ENCODE assay signal across 10 mouse cellular contexts in the genomic region with DNA sequence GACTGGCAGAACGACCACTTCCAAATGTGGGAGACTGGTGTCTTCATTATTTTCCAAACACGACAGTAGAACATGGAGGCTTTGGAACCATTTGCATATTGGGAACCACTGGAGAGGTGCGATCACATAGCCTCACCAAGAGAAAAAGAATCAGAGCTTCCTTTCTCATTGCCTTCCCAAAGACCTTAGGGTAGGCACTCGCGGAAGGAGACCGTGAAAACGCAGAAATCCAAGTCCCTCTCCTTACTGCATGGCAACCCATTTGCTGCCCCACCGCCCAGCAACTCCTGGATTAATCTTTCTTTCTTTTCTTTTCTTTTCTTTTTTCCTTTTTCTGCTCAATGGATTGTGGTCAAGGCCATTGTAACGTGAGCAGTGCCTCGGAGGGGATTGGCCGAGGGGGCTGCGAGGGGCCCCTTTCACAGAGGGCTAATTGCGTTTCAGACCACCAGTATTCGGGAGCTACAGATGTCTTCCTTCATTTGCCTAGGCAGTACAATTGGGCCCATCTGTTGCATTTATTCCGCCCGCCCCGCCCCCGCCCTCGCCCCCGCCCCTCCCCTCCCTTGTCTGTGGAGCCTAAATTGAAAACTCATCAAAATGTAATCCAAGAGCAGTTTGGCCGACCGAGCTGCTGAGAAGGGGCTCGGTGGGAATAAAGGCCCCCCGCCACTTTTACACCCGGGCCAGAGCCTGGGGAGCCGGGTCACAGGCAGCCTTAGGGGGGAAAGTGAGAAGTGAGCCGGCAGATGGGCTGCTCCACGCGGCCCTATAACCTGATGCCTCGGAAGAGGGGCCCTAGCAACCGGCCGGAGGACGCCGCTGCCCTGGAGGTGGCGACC. TPM values are rescaled to one million over a fixed set of nuclear protein-coding genes. Genes with fewer than 3 reads are reported as not detected.
DNase-seq lines count a peak whose midpoint lies in the region; ATAC-seq and TF ChIP-seq lines count a peak whose summit lies in the region.
"Had no signal": no experiment of that assay in that cellular context is flagged by ENCODE, and none has a peak within 500 bp of the region (broad histone marks: within the 10 kb centered on the region; RNA-seq: fewer than 3 reads in every experiment).

No protein-coding gene starts in this region.

- H3K36me3 ChIP-seq in lung, embryonic 14.5 days (ENCODE audit: insufficient read depth) = no peaks in the 10 kb centered on the region
- 0 out of 2 replicates have a peak, but pooled peaks cover 4% of the 10 kb centered on the region for H3K36me3 ChIP-seq in forebrain, embryonic 13.5 days (ENCODE audit: poor library complexity, severe bottlenecking)
- no peaks in the 10 kb centered on the region for H3K36me3 ChIP-seq in limb, embryonic 14.5 days (ENCODE audit: control insufficient read depth, insufficient read depth, low read length)
- no peaks in the 10 kb centered on the region for H3K36me3 ChIP-seq in stomach, embryonic 16.5 days (ENCODE audit: control insufficient read depth, insufficient read depth, low read length)

- peak; percentile 64 for DNase-seq in lung, embryonic 14.5 days
- DNase-seq in lung, adult 2 months = no peak
- no peak for DNase-seq in limb, embryonic 14.5 days (ENCODE audit: low spot score)
- DNase-seq in layer of hippocampus, postnatal 36 days = no peak
- DNase-seq in cerebellum, adult 9-10 months = no peak
- DNase-seq: gastrocnemius, postnatal 10 days had no signal

- no peak for TF ChIP-seq CTCF in lung, embryonic 14.5 days (IDR thresholded peaks at IDR 0.05; ENCODE audit: low read depth)
- TF ChIP-seq CTCF in lung, adult 2 months (IDR thresholded peaks at IDR 0.05; ENCODE audit: insufficient read depth, low read length) = no peak

- H3K9ac ChIP-seq in lung, embryonic 14.5 days = peak overlapping the region; percentile 44
- H3K9ac ChIP-seq in forebrain, embryonic 13.5 days = peak overlapping the region; percentile 50
- peak overlapping the region; percentile 28; the same call in 1 of the 2 replicates for H3K9ac ChIP-seq in limb, embryonic 14.5 days (ENCODE audit: low read depth, low read length, severe bottlenecking)
- H3K9ac ChIP-seq in stomach, embryonic 16.5 days (ENCODE audit: low read length) = peak overlapping the region; percentile 60

- H3K27me3 ChIP-seq in lung, embryonic 14.5 days (ENCODE audit: insufficient read depth, low read length) = peaks cover 3% of the 10 kb centered on the region; the same call in 1 of the 2 replicates
- H3K27me3 ChIP-seq in forebrain, embryonic 13.5 days = peaks cover 33% of the 10 kb centered on the region
- no peaks in the 10 kb centered on the region for H3K27me3 ChIP-seq in limb, embryonic 14.5 days (ENCODE audit: control insufficient read depth, insufficient read depth, low read length)
- 0 out of 2 replicates have a peak, but pooled peaks cover 5% of the 10 kb centered on the region for H3K27me3 ChIP-seq in stomach, embryonic 16.5 days (ENCODE audit: control insufficient read depth, insufficient read depth, low read length)

- H3K4me1 ChIP-seq in lung, embryonic 14.5 days (ENCODE audit: insufficient read depth) = 0 out of 2 replicates have a peak, but pooled peaks cover 5% of the 10 kb centered on the region
- H3K4me1 ChIP-seq in lung, adult 2 months (ENCODE audit: control insufficient read depth, insufficient read depth, low read length) = no peaks in the 10 kb centered on the region
- H3K4me1 ChIP-seq in forebrain, embryonic 13.5 days = peaks cover 22% of the 10 kb centered on the region
- H3K4me1 ChIP-seq in limb, embryonic 14.5 days (ENCODE audit: control insufficient read depth, insufficient read depth, low read length) = peaks cover 5% of the 10 kb centered on the region
- H3K4me1 ChIP-seq in stomach, embryonic 16.5 days (ENCODE audit: control insufficient read depth, insufficient read depth, low read length) = 0 out of 2 replicates have a peak, but pooled peaks cover 3% of the 10 kb centered on the region

- ATAC-seq in lung, embryonic 14.5 days (ENCODE audit: insufficient read depth) = peak; percentile 85
- peak; percentile 92 for ATAC-seq in forebrain, embryonic 13.5 days
- peak; percentile 50; the same call in 1 of the 2 replicates for ATAC-seq in limb, embryonic 14.5 days (ENCODE audit: low FRiP score, low read depth)
- ATAC-seq in stomach, embryonic 16.5 days (ENCODE audit: insufficient read depth, low FRiP score) = peak; percentile 65; the same call in 1 of the 2 replicates
- no peak for ATAC-seq in inflammation-experienced regulatory T-cells, adult 6 months

- peak overlapping the region; percentile 58 for H3K4me2 ChIP-seq in lung, embryonic 14.5 days
- H3K4me2 ChIP-seq in forebrain, embryonic 13.5 days = peak overlapping the region; percentile 56
- peak overlapping the region; percentile 51 for H3K4me2 ChIP-seq in limb, embryonic 14.5 days (replicated peaks; ENCODE audit: low read depth, low read length, severe bottlenecking)
- peak overlapping the region; percentile 48 for H3K4me2 ChIP-seq in stomach, embryonic 16.5 days (ENCODE audit: low read depth, low read length)

- H3K9me3 ChIP-seq in lung, embryonic 14.5 days (ENCODE audit: low read depth, low read length) = no peaks in the 10 kb centered on the region
- H3K9me3 ChIP-seq in forebrain, embryonic 13.5 days (replicated peaks) = peaks cover 5% of the 10 kb centered on the region; the same call in 1 of the 2 replicates
- no peaks in the 10 kb centered on the region for H3K9me3 ChIP-seq in limb, embryonic 14.5 days (ENCODE audit: control insufficient read depth, low read length)
- no peaks in the 10 kb centered on the region; the same call in 1 of the 2 replicates for H3K9me3 ChIP-seq in stomach, embryonic 16.5 days (replicated peaks; ENCODE audit: control insufficient read depth, low read length)

- peak overlapping the region; percentile 18; the same call in 1 of the 2 replicates for H3K27ac ChIP-seq in lung, embryonic 14.5 days (ENCODE audit: low read depth)
- H3K27ac ChIP-seq in forebrain, embryonic 13.5 days = peak overlapping the region; percentile 88
- no peak overlapping the region for H3K27ac ChIP-seq in limb, embryonic 14.5 days (replicated peaks; ENCODE audit: low read depth, low read length)
- 0 out of 2 replicates have a peak overlapping the region, but pooled peaks have one; percentile 36 for H3K27ac ChIP-seq in stomach, embryonic 16.5 days (ENCODE audit: low read length)

- TF ChIP-seq POLR2A in lung, adult 2 months (IDR thresholded peaks at IDR 0.05; ENCODE audit: borderline replicate concordance, extremely low read depth, low read depth, low read length) = no peak
- TF ChIP-seq POLR2A in limb, embryonic 14.5 days (IDR thresholded peaks at IDR 0.05; ENCODE audit: borderline replicate concordance, extremely low read depth, insufficient read depth, insufficient read length) = no peak

- WGBS in lung, embryonic 14.5 days = 6% methylated on average over 35 of the region's 35 CpGs
- 18% methylated on average over 35 of the region's 35 CpGs for WGBS in lung, adult 2 months
- under 1% methylated on average over 35 of the region's 35 CpGs for WGBS in forebrain, embryonic 13.5 days
- WGBS in limb, embryonic 14.5 days = 7% methylated on average over 35 of the region's 35 CpGs
- 8% methylated on average over 35 of the region's 35 CpGs for WGBS in stomach, embryonic 16.5 days

- H3K4me3 ChIP-seq in lung, embryonic 14.5 days (ENCODE audit: low read depth, low read length) = peak overlapping the region; percentile 19; the same call in 1 of the 2 replicates
- no peak overlapping the region for H3K4me3 ChIP-seq in lung, adult 2 months (replicated peaks; ENCODE audit: extremely low read depth, low read depth, low read length)
- H3K4me3 ChIP-seq in forebrain, embryonic 13.5 days = no peak overlapping the region
- peak overlapping the region; percentile 21 for H3K4me3 ChIP-seq in limb, embryonic 14.5 days (replicated peaks; ENCODE audit: low read length)
- peak overlapping the region; percentile 22 for H3K4me3 ChIP-seq in stomach, embryonic 16.5 days (replicated peaks; ENCODE audit: low read length)

RNA-seq across cellular contexts. Expression of gene Tifab, which starts 29.8 kb away (rescaled TPM):
- 0.85 and 1.0 TPM in 2 replicates for polyA plus RNA-seq in lung, embryonic 14.5 days (2014; fragmentation: Nextera tagmentation; extraction: Ambion mirVana)
- 9.2 and 13.9 TPM in 2 replicates for polyA plus RNA-seq in lung, adult 2 months (2012; rRNA removed)
- polyA plus RNA-seq in forebrain, embryonic 13.5 days (2015; fragmentation: Nextera tagmentation; extraction: Ambion mirVana) = 0.52 and 0.53 TPM in 2 replicates
- 1.9 and 2.0 TPM in 2 replicates for polyA plus RNA-seq in limb, embryonic 14.5 days (2012; rRNA removed)
- polyA plus RNA-seq in limb, embryonic 14.5 days (2014; fragmentation: Nextera tagmentation; extraction: Ambion mirVana) = 1.1 and 1.3 TPM in 2 replicates
- 4.9 and 5.6 TPM in 2 replicates for polyA plus RNA-seq in stomach, embryonic 16.5 days (2015; fragmentation: Nextera tagmentation; extraction: Ambion mirVana)
- polyA plus RNA-seq in inflammation-experienced regulatory T-cells, adult 6 months (2017; shearing (Covaris generic)) = under 1 TPM in 1 of 3 experiments, not detected in 2; 0.91 TPM
- 1 to 10 TPM; 1.6 TPM for total RNA-seq in layer of hippocampus, postnatal 36 days (2021)

RNA-seq across cellular contexts. Expression of gene Neurog1, which starts 43.5 kb away (rescaled TPM):
- not detected in 2 replicates for polyA plus RNA-seq in lung, embryonic 14.5 days (2014; fragmentation: Nextera tagmentation; extraction: Ambion mirVana)
- polyA plus RNA-seq in lung, adult 2 months (2012; rRNA removed) = not detected in 2 replicates
- 13.0 and 13.1 TPM in 2 replicates for polyA plus RNA-seq in forebrain, embryonic 13.5 days (2015; fragmentation: Nextera tagmentation; extraction: Ambion mirVana)
- 0.04 and 0.06 TPM in 2 replicates for polyA plus RNA-seq in limb, embryonic 14.5 days (2012; rRNA removed)
- polyA plus RNA-seq in limb, embryonic 14.5 days (2014; fragmentation: Nextera tagmentation; extraction: Ambion mirVana) = not detected in 2 replicates
- polyA plus RNA-seq in stomach, embryonic 16.5 days (2015; fragmentation: Nextera tagmentation; extraction: Ambion mirVana) = not detected in 2 replicates
- not detected for polyA plus RNA-seq in inflammation-experienced regulatory T-cells, adult 6 months (2017; shearing (Covaris generic))
- total RNA-seq in layer of hippocampus, postnatal 36 days (2021) = under 1 TPM; 0.23 to 0.27 TPM
- total RNA-seq: gastrocnemius, postnatal 10 days; liver, adult 2 months had no signal
- polyA plus RNA-seq: liver, adult 2 months had no signal

Comparison
In these comparisons a context has a peak if more than half of its experiments do, and no peak if none do; other contexts are left out.
1. H3K4me3 ChIP-seq: peak in lung, embryonic 14.5 days (single experiment), limb, embryonic 14.5 days (single experiment) and stomach, embryonic 16.5 days (single experiment); none in lung, adult 2 months (single experiment) and forebrain, embryonic 13.5 days (single experiment).
2. RNA of gene Neurog1, which starts 43.5 kb away (polyA plus RNA-seq): 13.0 to 13.1 TPM in forebrain, embryonic 13.5 days; 0.04 to 0.06 TPM in limb, embryonic 14.5 days, not detected in lung, embryonic 14.5 days, not detected in lung, adult 2 months, not detected in stomach, embryonic 16.5 days and not detected in inflammation-experienced regulatory T-cells, adult 6 months; every median in the first group is over 10 times any median in the second.
3. Peak in every context shown above with its lines, with median percentiles within 50 percentile points of each other: H3K4me2 ChIP-seq and H3K9ac ChIP-seq.